Mouse (Mus musculus) duodenum, adult 2 months (tissue): Measurements from ENCODE around the gene Bicc1. TPM values are rescaled to one million over a fixed set of nuclear protein-coding genes. Genes with fewer than 3 reads are reported as not detected.

Experiments
- polyA plus RNA-seq: library from polyadenylated mRNA; depleted of rRNA; stranded (reverse); fragments of >200 nt; gene quantifications from 2 replicates; pipeline ENCODE4 v1.2.3, GENCODE M21; 2012; ENCODE audit warnings: low replicate concordance; rRNA removed

The Bicc1 gene
- polyA plus RNA-seq, result 1.2 and 2.3 TPM in 2 replicates

GRCm38 (mm10) chr10:71159676-71160235 is at the start of gene Bicc1:
Bicc1 (minus strand) TSS chr10:71159700.

Other genes starting within 250 kb of the Bicc1 start
- 4.0 and 4.9 TPM in 2 replicates for gene Tfam, start 78.6 kb upstream of the Bicc1 start, polyA plus RNA-seq
- 7.9 and 10.9 TPM in 2 replicates for gene Ube2d1, start 125.6 kb upstream of the Bicc1 start, polyA plus RNA-seq
- gene Cisd1, start 185.3 kb upstream of the Bicc1 start, polyA plus RNA-seq, result 153 and 159 TPM in 2 replicates
- gene Ipmk, start 188.1 kb upstream of the Bicc1 start, polyA plus RNA-seq, result 14.4 and 68.8 TPM in 2 replicates